Mouse (Mus musculus) MEL (cell line): ENCODE data around the gene Tcea3.

Experiments used
- CTCF ChIP-seq, 3 experiments: IDR thresholded peaks in 2 of 3; conservative IDR thresholded peaks in 1 of 3; 2 replicates each; pipeline ENCODE4 v1.5.1; 2011 to 2012; ENCODE audit warnings: low read length in 3 of 3, low read depth in 2 of 3, mild to moderate bottlenecking in 2 of 3, improper control_type of control experiment in 1 of 3, inconsistent platforms in 1 of 3, mixed read lengths in 1 of 3, moderate library complexity in 1 of 3; ENCODE audit not compliant: control insufficient read depth in 1 of 3, insufficient read depth in 1 of 3, poor library complexity in 1 of 3, severe bottlenecking in 1 of 3
- ETS1 ChIP-seq: IDR thresholded peaks from 2 replicates; pipeline ENCODE4 v1.6.1; 2012; ENCODE audit warnings: low read depth, mild to moderate bottlenecking, inconsistent platforms, low read length, improper control_type of control experiment, moderate library complexity
- HCFC1 ChIP-seq: IDR thresholded peaks from 2 replicates; pipeline ENCODE4 v1.6.1; 2012; ENCODE audit warnings: low read depth, mild to moderate bottlenecking, inconsistent platforms, low read length, improper control_type of control experiment, moderate library complexity
- NRF1 ChIP-seq: IDR thresholded peaks from 2 replicates; pipeline ENCODE4 v1.6.1; 2014; ENCODE audit warnings: low read depth, mild to moderate bottlenecking, inconsistent platforms, low read length, improper control_type of control experiment, moderate library complexity; ENCODE audit not compliant: poor library complexity, insufficient read depth, severe bottlenecking
- UBTF ChIP-seq: IDR thresholded peaks from 2 replicates; pipeline ENCODE4 v1.6.1; 2012; ENCODE audit warnings: low read depth, mild to moderate bottlenecking, inconsistent platforms, low read length, improper control_type of control experiment, moderate library complexity, borderline replicate concordance; ENCODE audit not compliant: insufficient read depth
- ZC3H11A ChIP-seq: IDR thresholded peaks from 2 replicates; pipeline ENCODE4 v1.6.1; 2012; ENCODE audit warnings: low read depth, mild to moderate bottlenecking, inconsistent platforms, low read length, improper control_type of control experiment

- TF ChIP-seq ETS1 (no peak), UBTF (no peak), HCFC1 (no peak), CTCF (IDR thresholded peaks at IDR 0.05 in 2 of 3, conservative IDR thresholded peaks at IDR 0.05 in 1 of 3; ENCODE audit: control insufficient read depth in 1 of 3, insufficient read depth in 1 of 3, low read depth in 2 of 3, low read length in 3 of 3, poor library complexity in 1 of 3, severe bottlenecking in 1 of 3) (no peak), ZC3H11A (no peak), NRF1 (no peak)
These were observed 65.1 kb downstream of the Tcea3 start for GRCm38 (mm10) chr4:136312616-136313015.
